Mouse (Mus musculus): ENCODE data around the gene 2900026A02Rik.
A peak's percentile ranks its signal among the peaks of the same experiment; 100 is the strongest.

The 2900026A02Rik gene

DNA sequence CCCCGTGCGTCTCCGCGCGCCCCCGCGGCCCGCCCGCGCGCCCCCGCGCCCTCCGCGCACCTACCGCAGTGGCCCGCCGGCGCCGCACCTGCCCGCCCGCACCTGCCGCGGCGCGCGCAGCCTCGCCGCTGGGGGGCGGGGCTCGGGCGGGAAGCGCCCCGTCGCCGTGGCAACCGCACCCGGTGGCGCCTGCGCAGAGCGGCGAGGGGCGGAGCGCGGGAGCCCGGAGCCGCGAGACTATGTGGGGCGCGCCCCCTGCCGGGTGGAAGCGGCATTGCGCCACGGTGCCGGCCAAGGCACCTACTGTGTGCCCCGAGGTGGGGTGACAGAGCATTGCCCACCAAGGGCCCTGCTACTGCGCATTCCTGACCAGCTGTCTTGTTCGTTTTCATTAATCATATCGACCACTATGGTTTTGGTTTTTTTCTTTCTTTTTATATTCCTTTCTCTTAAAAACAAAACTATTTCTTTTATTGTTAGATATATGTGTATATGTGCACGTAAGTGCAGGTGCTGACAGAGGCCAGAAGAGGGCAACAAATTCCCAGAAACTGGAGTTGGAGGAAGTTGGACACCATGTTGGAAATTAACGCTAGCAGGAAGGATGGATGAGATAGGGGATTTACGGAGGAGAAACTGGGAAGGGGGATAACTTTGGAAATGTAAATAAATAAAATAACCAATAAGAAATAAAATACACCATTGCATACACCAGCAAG lies at the start of gene 2900026A02Rik:
Gene 2900026A02Rik, minus strand, starts transcription at position 90 of the 719 bp plus-strand sequence.
- DNase-seq (ENCODE audit: low spot score) = peak; percentile 95

DNA sequence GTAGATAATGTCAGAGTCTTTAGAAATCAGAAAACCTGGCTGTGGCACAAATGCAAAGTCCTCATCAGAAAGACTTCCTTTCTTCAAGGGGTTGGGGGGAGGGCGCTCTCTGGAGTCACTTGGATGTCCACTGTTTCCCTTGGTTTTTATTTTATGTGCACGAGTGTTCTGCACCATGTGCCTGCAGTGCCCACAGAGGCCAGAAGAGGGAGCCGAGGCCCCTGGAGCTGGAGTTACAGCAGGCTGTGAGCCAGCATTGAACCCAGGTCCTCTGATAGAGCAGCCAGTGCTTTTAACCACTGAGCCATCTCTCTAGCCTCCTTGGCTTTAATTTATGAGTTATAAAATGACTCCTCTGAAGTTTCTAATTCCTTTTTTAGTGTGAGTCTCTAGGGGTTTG lies 49.0 kb upstream of the 2900026A02Rik start:
- no peak for DNase-seq (ENCODE audit: low spot score)

DNA sequence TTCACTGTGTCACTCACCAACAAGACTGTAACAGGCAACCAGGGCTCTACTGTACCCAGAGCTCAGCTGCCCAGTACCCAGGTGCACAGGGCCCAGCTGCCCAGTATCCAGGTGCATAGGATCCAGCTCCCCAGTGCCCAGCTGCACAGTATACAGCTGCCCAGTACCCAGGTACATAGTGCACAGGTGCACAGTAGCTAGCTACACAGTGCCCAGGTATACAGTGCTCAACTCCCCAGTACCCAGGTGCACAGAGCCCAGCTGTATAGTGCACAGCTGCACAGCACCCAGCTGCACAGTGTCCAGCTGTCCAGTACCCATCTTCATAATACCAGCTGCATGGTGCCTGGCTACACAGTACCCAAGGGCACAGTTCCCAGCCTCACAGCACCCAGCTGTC lies 47.2 kb upstream of the 2900026A02Rik start:
- DNase-seq (ENCODE audit: low spot score) = no peak

DNA sequence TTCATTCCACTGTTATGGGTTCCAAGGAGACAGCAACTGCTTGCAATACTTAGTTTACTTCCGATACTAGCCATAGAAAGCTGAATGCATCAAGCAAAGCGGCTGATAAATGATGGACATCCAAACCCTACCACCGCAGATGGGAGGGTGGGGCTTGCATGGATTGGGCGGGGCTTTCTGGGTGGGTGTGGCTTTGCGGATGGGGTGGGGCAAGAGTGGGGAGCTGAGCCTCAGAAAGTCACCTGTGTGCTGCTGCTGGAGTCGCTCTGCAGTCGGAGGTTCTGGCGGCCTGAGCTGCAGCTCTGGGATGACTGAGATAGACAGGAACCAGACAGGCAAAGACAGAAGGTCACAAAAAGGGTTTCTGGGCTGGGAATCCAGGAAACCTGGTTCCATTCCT lies 44.6 kb upstream of the 2900026A02Rik start:
- no peak for DNase-seq (ENCODE audit: low spot score)

DNA sequence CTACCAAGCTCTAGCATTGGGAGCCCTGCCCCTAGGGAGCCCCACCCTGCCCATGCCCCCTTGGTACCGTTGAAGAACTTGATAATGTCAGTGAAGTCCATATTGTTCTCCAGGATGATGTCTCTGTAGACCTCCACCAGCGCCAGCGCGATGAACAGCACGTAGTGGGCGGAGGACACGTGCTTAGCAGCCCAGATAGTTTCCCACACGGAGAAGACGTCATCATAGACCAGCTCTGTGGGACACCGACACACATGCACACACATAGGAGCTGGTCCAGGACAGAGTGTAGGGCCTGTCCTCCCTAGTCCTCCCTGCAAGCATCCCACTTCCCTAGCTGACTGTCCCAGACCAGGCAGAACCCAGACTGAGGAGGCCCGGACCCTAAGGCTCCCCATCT lies 29.8 kb upstream of the 2900026A02Rik start:
- DNase-seq (ENCODE audit: low spot score) = no peak

DNA sequence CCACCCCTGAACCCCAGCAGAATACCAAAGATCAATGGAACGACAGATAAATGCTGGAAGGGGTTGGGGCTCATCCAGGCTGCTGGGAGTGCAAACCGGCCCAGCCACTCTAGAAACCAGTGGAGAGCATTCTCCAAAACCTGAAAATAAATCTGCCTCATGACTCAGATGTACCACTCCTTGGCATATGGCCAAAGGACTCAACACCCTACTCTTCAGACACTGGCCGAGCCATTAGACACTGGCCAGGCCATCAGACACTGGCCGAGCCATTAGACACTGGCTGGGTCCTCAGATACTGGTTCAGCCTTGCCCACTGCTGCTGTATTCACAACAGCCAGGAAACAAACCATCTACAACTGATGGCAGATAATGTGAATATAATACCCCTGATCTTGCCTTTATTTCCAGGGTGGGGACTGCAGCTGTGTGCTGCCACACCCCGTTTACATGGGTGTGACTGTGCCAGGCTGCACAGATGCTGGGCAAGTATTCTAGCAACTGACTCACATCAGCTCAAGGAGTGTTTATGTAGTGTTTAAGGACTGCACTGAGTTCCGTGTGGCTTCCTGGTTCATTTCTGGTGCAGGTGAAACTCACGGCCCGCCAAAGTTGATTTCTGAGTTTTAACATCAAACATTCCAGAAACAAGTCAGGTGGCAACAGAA lies 28.4 kb upstream of the 2900026A02Rik start:
- no peak for DNase-seq (ENCODE audit: low spot score)

DNA sequence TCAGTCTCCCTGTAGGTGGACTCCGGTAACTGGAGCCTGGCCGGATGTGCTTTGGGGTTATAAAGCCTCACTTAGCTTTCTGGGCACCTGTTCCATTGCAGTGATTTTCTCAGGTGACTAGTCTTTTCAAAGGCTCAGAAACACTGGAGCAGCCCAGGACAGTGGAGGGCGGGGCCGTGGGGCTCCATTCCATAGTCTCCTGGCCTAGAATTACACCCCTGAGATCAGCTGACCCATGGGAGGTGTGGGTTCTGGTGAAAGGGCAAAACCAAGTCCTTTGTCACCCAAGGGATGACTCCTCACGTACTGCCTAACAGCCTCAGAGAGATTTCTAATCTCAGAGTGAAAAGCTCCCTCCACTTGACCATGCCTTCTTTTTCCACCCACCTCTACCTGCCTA lies 9.2 kb upstream of the 2900026A02Rik start:
- DNase-seq (ENCODE audit: low spot score) = no peak

DNA sequence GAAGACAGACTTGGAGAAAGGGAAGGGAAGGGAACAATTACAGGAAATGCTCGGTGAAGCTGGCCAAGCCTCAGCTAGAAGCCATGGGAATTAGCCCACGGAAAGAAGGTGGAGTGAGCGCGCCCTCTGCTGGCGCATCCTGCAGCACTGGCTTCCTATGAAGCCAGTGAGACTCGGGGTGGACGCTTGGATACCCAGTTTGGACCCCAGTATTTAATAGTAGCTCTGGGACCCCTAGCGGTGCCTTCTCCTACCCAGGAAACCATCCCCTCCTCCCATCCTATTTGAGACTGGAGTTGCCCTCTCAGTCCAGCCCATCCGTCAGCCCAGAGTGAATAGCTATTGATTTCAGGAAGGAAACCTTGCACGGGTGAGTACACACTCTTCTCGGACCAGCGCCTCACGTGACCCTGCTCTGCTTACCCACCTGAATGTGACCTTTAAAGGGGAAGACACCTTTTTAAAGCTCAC lies 5.6 kb upstream of the 2900026A02Rik start, which contains the start of gene Tmem211:
Gene Tmem211, plus strand, starts transcription at position 278 of the 471 bp plus-strand sequence.
- DNase-seq (ENCODE audit: low spot score) = peak; percentile 94

DNA sequence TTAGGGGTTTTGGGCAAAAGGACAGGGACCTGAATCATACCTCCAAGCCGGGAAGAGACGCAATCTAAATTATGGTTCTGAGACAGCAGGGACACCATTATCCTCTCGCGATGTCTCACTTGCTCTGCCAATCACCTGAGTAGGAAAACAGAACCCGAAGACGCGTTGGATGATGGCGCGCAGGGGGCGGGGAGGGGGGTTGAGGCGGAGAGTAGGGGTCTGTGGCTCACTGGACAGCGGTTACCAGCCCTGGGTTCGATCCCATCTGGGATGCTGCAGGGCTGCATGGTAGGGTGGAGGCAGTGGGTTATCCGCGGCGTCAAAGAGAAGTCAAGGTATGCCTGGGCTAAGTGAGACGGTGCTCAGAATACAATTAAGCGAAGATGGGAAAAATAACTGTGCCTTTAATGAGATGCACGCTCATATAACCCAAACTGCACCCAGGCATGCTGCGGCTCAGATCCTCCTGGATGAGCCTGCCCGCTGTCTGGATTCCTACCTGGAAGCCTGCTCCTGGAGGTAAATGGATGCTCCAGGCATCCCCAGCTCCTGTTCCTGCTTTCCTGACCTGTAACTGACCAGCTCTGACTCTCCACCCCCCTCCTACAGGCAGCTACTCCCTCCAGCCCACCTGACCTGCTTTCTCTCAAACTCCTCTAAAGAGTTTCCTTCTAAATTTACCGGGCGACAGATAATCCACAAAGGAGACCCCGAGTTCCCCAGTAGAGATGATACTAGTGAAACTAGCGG lies 4.8 kb upstream of the 2900026A02Rik start:
- no peak for DNase-seq (ENCODE audit: low spot score)

DNA sequence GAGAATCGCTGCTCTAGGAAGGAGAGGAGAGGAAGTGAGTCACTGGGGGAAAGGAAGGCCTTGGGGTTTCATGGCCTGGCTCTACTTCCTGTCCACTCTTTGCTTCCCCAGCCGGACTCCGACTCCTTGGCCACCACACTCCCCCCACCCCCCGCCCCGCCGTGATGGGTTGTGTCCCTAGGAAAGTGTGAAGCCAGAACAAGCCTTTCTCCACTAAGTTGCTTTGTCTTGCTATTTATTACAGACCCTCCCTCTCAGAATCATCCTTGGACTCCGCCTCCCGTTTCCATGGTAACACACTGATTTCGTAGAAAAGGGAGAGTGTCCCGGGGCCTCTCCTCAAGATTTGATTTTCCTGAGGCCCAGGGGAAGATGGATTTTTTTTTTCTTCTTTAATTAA lies 4.2 kb upstream of the 2900026A02Rik start:
- DNase-seq (ENCODE audit: low spot score) = no peak

DNA sequence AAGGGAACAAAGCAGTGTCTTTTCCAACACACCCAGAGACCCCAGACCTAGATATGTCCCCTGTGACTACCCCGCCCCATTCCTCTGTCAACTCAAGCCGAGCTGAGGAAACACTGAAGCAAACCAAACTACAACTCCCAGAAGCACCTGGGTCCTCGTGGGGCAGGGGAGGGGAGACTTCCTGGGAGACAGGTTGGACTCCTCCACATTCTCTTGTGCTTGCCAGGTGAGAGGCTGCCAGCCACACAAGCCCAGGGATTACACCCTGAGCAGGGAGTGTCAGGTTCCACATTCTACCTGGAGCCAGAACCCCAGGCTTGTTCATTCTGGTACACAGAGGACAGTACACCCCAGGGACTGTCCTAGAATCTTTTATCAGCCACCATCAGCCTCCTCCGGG lies 2.9 kb upstream of the 2900026A02Rik start:
- DNase-seq (ENCODE audit: low spot score) = no peak

DNA sequence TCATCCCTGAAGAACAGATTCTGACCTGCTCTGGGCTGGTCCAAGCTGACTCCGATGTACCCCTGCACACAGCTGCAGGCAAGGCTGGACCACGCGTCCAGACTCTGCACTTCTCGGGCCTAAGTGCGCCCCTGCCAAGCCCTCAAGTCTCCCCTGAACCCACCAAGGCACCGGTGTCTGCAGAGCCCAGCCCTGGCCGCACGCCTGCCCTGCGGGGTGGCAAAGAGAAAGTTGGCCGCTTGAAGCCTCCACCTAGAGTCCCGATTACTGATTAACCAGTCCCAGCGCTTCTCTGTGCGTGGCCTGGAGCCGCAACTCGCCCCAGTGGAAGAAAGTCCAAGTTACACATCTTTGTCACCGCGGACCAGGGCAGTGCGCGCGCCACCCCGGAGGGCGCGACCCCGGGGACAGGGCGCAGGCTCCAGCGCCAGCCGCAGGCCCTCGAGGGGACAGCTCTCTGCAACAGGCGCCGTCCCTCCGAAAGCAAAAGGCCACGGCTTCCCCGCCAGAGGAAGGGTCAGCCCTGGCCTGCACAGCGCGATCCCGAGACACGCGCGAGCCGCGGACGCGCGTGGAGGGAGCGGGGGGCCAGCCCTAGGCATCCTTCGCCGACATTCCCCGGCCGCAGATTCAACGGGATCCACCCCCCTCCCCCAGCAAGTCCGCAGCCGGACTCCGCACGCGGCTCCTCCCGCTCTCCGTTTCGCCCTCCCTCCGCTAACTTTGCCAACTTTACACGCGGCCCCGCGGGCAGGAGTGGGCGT lies 471 bp downstream of the 2900026A02Rik start:
- peak; percentile 66 for DNase-seq (ENCODE audit: low spot score)

DNA sequence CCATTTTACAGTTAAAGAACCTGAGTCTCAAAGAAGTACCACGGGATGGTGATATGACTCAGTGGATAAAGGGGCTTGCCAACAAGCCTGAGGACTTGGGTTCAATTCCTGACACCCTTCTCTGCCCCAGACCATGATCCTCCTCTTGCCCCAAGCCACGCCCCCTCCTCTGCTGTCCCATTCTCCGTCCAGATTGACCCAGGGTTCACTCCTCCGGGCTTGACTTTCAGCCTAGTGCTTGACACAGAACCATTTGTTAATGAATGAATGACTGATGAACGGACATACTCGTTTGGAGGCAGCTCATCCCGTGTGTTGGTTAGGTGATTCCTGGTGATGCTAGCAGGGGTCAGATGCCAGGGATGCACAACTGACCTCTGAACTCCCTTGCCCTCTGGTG lies 1.2 kb downstream of the 2900026A02Rik start:
- no peak for DNase-seq (ENCODE audit: low spot score)

DNA sequence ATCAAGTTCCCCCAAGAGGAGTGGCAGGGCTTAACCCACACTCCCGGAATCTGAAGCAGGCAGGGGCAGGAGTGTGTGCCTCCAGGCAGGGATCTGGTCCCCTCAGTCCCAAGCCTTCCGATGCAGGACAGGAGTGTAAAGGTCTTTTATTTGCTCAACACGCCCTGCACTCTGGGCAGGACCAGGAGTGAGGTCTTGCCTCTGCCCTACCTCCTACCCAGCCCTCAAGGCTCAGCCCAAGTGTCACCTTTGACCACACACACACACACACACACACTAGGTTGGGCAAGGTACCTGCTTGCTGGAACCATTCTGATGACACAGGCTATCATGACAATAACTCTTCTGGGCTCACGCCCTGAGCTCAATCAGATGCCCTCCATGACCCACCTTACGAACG lies 1.6 kb downstream of the 2900026A02Rik start:
- no peak for DNase-seq (ENCODE audit: low spot score)

DNA sequence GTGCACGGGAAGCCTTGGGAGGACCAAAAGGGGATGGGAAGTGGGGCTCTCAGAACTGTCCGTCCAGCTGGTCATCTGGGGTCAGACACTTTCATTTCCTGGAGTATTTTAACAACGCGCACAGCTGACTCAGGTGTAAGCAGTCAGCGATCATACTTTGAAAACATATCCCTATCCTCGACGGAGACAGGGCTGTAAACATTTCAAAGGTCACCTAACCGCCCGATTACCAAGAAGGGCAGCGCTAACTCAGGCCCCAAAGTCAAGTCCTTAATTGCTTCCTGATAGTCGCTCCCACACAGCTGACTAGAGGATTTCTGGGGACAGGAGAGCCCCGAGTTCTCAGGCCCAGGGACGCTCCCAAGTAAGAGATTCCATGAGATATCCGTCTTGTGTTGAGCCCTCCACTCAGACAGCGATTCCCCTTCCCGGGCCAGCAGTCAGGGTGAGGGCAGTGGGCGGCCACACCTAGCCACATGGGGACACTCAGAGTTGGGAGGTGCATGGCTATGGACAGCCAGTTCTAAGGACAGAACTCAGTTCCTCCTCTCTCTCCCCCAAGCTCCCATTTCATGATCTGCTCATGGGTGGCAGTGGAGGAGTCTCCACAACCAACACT lies 2.3 kb downstream of the 2900026A02Rik start:
- DNase-seq (ENCODE audit: low spot score) = no peak

DNA sequence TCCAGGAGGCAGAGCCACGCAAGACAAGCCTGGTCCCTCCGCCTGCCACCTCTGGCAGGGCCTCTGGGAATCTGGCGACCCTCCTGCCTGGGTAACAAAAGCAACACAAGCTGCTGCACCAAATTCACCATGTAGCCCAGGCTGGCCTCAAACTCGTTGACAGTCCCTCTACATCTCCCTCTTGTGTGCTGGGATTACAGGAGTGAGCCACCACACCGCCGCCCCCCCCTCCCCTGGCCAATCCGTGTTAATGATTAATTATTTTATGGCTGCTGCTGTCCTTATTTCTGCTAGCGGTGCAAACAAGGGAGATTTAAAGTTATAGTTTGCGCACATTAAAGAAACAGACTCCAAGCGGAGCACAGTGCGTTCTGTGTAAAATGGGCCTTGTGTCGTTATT lies 4.0 kb downstream of the 2900026A02Rik start:
- no peak for DNase-seq (ENCODE audit: low spot score)

DNA sequence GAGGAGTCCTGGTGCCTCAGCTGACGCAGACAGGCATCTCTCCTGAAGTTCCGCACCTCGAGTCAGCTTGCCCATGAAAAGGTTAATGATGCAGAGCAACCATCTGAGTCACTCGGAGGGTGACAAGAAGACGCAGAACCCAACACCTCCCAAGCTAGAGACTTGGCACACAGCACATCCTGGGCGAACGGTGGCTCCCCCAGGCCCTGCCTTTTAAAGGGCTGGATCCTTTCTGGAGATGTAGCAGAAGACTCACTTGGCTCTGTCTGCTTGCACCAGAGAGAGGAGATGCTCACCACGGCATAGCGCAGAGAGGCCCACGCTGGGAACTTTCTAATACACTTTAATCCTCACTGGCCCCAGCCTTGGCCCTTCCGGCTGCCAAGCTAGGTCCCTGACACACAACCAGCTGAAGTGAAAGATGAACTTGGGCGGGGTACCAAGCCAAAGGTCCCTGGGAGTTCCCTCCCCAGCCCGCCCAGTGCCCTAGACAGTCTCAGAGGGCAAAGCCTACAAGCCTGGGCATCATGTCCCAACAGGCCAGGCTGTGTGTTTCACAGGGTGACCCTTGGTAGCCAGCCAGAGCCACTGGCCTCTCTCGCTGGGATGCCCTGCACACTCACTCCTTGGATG lies 4.6 kb downstream of the 2900026A02Rik start:
- no peak for DNase-seq (ENCODE audit: low spot score)

DNA sequence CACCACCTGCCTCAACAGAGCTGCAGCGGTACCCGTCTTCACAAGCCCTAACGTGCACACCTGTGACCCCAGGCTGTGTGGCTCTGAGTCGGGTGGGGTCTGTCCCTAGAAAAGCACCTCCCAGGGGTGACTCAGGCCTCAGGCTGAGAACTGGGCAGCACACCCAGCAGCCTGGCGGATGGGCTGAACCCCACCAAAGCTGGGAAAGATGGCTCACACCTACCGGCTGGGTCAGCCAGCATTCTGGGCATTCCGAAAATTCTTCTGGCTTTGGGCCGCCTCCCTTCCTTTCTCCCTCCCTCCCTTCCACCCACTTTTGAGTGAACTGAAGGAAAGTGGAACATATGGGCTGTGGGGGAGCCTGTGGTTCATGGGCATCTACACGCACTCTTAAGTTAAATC lies 5.4 kb downstream of the 2900026A02Rik start:
- no peak for DNase-seq (ENCODE audit: low spot score)

DNA sequence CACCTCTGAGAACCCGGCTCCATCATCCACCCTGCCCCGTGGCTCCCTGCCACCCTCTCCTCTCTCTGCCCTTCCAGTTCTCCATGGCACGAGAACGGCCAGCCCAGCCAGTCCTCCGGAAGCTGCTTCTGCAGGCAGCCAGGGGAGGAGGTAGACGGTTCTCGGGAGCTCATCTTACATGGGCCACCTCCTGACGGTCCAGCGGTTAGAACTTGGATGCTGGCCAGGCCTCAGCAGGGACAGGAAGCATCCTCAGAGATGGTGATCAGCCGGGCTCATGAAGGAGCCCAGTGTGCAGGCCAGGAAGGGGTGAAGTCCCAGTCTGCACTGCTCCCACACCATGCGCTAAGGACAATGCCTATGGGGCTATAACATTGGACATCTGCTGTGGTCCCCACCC lies 6.6 kb downstream of the 2900026A02Rik start:
- DNase-seq (ENCODE audit: low spot score) = no peak

DNA sequence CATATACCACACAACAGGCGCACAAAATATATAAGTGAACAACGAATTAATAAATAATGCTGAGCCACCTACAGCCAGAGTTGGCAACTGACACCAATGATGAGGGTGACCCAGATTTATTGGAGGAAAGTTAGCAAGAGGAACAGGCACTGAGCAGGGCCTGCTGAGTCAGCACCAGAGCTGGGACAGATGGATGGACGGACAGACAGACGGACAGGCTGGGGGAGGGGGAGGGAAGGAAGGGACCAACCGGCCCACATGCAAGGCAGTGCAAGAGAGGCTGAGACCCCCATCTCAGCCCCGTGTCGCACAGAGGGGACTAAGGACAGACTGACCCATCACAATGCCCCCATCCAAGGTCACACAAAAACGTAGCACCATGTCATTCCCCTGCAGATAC lies 7.0 kb downstream of the 2900026A02Rik start:
- DNase-seq (ENCODE audit: low spot score) = no peak

DNA sequence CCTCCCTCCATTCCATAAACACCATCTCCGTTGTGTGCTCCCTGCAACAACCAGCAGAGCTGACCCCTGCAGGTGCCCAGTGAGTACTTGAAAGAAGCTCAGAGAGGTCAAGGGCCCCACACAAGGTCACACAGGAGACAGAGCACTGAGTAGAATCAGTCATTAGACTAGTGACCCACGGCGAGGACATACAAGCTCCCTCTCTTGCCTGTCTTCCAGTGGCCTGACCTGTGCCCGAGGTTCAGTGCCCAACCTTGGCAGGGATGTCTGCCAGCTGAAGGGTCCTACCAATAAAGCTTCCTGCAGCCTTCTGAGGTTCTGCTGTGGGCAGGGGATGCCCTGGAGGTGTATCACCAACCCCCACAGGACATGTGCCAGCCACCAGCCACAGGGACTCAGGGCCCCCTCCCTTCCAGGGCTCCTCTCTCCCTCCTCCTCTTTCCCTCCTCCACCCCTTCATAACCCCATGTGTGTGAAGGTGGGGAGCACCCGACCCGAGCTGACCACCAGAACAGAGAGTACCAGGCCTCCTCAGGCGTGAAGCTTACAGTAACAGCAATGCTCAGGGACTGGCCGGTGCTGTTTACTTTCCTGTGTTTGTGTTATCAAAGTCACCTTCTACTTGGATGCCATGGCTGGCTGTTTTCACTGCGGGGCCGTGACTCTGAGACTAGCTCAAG lies 8.7 kb downstream of the 2900026A02Rik start:
- peak; percentile 41 for DNase-seq (ENCODE audit: low spot score)

Data from testis, postnatal 10 days (tissue).